Mouse (Mus musculus): ENCODE measurements at regions not wholly inside any gene's neighbourhood (a gene's known extent, or its start where the extent isn't known, plus 50 kb on each side); places are given as distances from the start of the nearest gene placed in this dataset.

GRCm38 (mm10) chr13:52055741-52056140 is 209.3 kb downstream of the Gadd45g start:
- no peak for DNase-seq

GRCm38 (mm10) chr13:52057456-52057855 is 211.0 kb downstream of the Gadd45g start:
- DNase-seq = no peak

GRCm38 (mm10) chr13:52059756-52060417 is 213.4 kb downstream of the Gadd45g start:
- DNase-seq = no peak

GRCm38 (mm10) chr13:52060418-52060870 is 214.0 kb downstream of the Gadd45g start:
- DNase-seq = peak; percentile 17 to 40

GRCm38 (mm10) chr13:52061454-52061853 is 215.0 kb downstream of the Gadd45g start:
- DNase-seq = no peak

- no peak for DNase-seq
Measured at GRCm38 (mm10) chr13:52061881-52062280, 215.4 kb downstream of the Gadd45g start.

GRCm38 (mm10) chr13:52062576-52062975 is 216.1 kb downstream of the Gadd45g start:
- no peak for DNase-seq

- no peak for DNase-seq
Measured at GRCm38 (mm10) chr13:52065274-52065673, 218.8 kb downstream of the Gadd45g start.

GRCm38 (mm10) chr13:52065720-52066119 is 219.2 kb downstream of the Gadd45g start:
- no peak for DNase-seq

GRCm38 (mm10) chr13:52067048-52067447 is 220.6 kb downstream of the Gadd45g start:
- no peak for DNase-seq

GRCm38 (mm10) chr13:52068886-52069439 is 222.5 kb downstream of the Gadd45g start:
- peak; percentile 19 to 25 for DNase-seq

GRCm38 (mm10) chr13:52069714-52070113 is 223.2 kb downstream of the Gadd45g start:
- no peak for DNase-seq

GRCm38 (mm10) chr13:52070731-52071663 is 224.5 kb downstream of the Gadd45g start:
- DNase-seq = no peak

- no peak for DNase-seq
Measured at GRCm38 (mm10) chr13:52077616-52078015, 231.1 kb downstream of the Gadd45g start.

- DNase-seq = no peak
Measured at GRCm38 (mm10) chr13:52078561-52078960, 232.1 kb downstream of the Gadd45g start.

- DNase-seq = peak in 1 of 2 experiments; percentile 13
Measured at GRCm38 (mm10) chr13:52079678-52080246, 233.3 kb downstream of the Gadd45g start.

- DNase-seq = no peak
Measured at GRCm38 (mm10) chr13:52083601-52084455, 237.3 kb downstream of the Gadd45g start.

- DNase-seq = no peak
Measured at GRCm38 (mm10) chr13:52085110-52085509, 238.6 kb downstream of the Gadd45g start.

GRCm38 (mm10) chr13:52088319-52088718 is 241.8 kb downstream of the Gadd45g start:
- no peak for DNase-seq

- DNase-seq = no peak
Measured at GRCm38 (mm10) chr13:52090365-52090764, 243.9 kb downstream of the Gadd45g start.

GRCm38 (mm10) chr13:52094785-52095184 is 248.3 kb downstream of the Gadd45g start:
- no peak for DNase-seq

GRCm38 (mm10) chr13:52096506-52096905 is 250.0 kb downstream of the Gadd45g start:
- DNase-seq = no peak
